Mouse (Mus musculus) thymus, adult 18-20 months (tissue): ENCODE data around the gene Nat10.

ENCODE experiments used
- DNase-seq, 2 experiments: peaks; one replicate each; pipeline ENCODE4 v3.0.0; 2022; ENCODE audit warnings: mixed read lengths in 2 of 2

The Nat10 gene

GRCm38 (mm10) chr2:103690425-103690824, 70.6 kb downstream of the Nat10 start:
- DNase-seq = no peak

GRCm38 (mm10) chr2:103687888-103688287, 73.2 kb downstream of the Nat10 start:
- DNase-seq = no peak

- DNase-seq = peak in 1 of 2 experiments; percentile 18
Measured at GRCm38 (mm10) chr2:103687143-103687542, 73.9 kb downstream of the Nat10 start.

- DNase-seq = no peak
Measured at GRCm38 (mm10) chr2:103685581-103685980, 75.5 kb downstream of the Nat10 start.

GRCm38 (mm10) chr2:103684926-103685577, 76.0 kb downstream of the Nat10 start:
- peak; percentile 61 to 77 for DNase-seq

GRCm38 (mm10) chr2:103684431-103684830, 76.6 kb downstream of the Nat10 start:
- DNase-seq = no peak

- no peak for DNase-seq
Measured at GRCm38 (mm10) chr2:103682927-103683442, 78.1 kb downstream of the Nat10 start.

GRCm38 (mm10) chr2:103682261-103682722, 78.8 kb downstream of the Nat10 start:
- peak; percentile 85 to 95 for DNase-seq

- DNase-seq = no peak
Measured at GRCm38 (mm10) chr2:103681149-103681548, 79.9 kb downstream of the Nat10 start.

GRCm38 (mm10) chr2:103680364-103681110, 80.5 kb downstream of the Nat10 start:
- no peak for DNase-seq

- DNase-seq = no peak
Measured at GRCm38 (mm10) chr2:103678433-103678832, 82.6 kb downstream of the Nat10 start.

- no peak for DNase-seq
Measured at GRCm38 (mm10) chr2:103677614-103678369, 83.3 kb downstream of the Nat10 start.

GRCm38 (mm10) chr2:103676808-103677207, 84.3 kb downstream of the Nat10 start:
- DNase-seq = no peak

- no peak for DNase-seq
Measured at GRCm38 (mm10) chr2:103675391-103675790, 85.7 kb downstream of the Nat10 start.

GRCm38 (mm10) chr2:103673609-103674008, 87.5 kb downstream of the Nat10 start:
- no peak for DNase-seq

GRCm38 (mm10) chr2:103672573-103673119, 88.4 kb downstream of the Nat10 start:
- no peak for DNase-seq
